Mouse (Mus musculus) forebrain, postnatal 0 days (tissue): ENCODE measurements around the gene Olfr1506. TPM values are rescaled to one million over a fixed set of nuclear protein-coding genes. Genes with fewer than 3 reads are reported as not detected.
"Not testable (repeated sequence)": the region's sequence is repeated elsewhere in the genome, so short reads cannot be mapped to it uniquely, and the experiment has no call there.

Experiments
- ATAC-seq: fragments of 200-750 bp; cut with Nextera tagmentation; 2 replicates; pipeline ENCODE4 v1.8.0; 2017; ENCODE audit warnings: mild to moderate bottlenecking, moderate library complexity
- DNase-seq: peaks from one replicate; pipeline ENCODE4 v3.0.0-alpha.2; 2015
- H3K27ac ChIP-seq: fragments of 300-500 bp; sonication (generic); 2 replicates; pipeline ENCODE4 v1.5.1; 2014; ENCODE audit warnings: low read depth, mild to moderate bottlenecking, antibody characterized with exemption, low read length, moderate library complexity, mixed read lengths
- H3K27me3 ChIP-seq: fragments of 300-500 bp; sonication (generic); 2 replicates; pipeline ENCODE4 v1.6.1; 2014; ENCODE audit warnings: mild to moderate bottlenecking, low read length, mixed read lengths; ENCODE audit not compliant: insufficient read depth
- H3K36me3 ChIP-seq: fragments of 300-500 bp; sonication (generic); 2 replicates; pipeline ENCODE4 v1.6.1; 2014; ENCODE audit warnings: mild to moderate bottlenecking, moderate library complexity; ENCODE audit not compliant: insufficient read depth
- H3K4me1 ChIP-seq: fragments of 300-500 bp; sonication (generic); 2 replicates; pipeline ENCODE4 v1.6.1; 2014; ENCODE audit warnings: antibody characterized with exemption; ENCODE audit not compliant: insufficient read depth
- H3K4me2 ChIP-seq: fragments of 300-500 bp; sonication (generic); 2 replicates; pipeline ENCODE4 v1.6.1; 2014; ENCODE audit warnings: low read depth, mild to moderate bottlenecking, moderate library complexity
- H3K4me3 ChIP-seq: fragments of 300-500 bp; sonication (generic); 2 replicates; pipeline ENCODE4 v1.5.1; 2014; ENCODE audit warnings: low read depth, low read length, mixed read lengths
- H3K9ac ChIP-seq: fragments of 300-500 bp; sonication (generic); 2 replicates; pipeline ENCODE4 v1.6.1; 2014; ENCODE audit warnings: mild to moderate bottlenecking
- H3K9me3 ChIP-seq: fragments of 300-500 bp; sonication (generic); 2 replicates; pipeline ENCODE4 v1.6.1; 2016; ENCODE audit warnings: low read length
- CTCF ChIP-seq: sonication (generic); IDR thresholded peaks from 2 replicates; pipeline ENCODE4 v1.5.1; 2016; ENCODE audit warnings: antibody characterized with exemption, control low read depth, low read depth
- WGBS: fragments of 180-500 bp; shearing (Covaris S2); extraction: QIAGEN DNeasy Blood & Tissue Kit; methylation state at CpG from one replicate; pipeline ENCODE4 v1.1.7; 2014; 5-methylcytosine and 5-hydroxymethylcytosine counted together
- polyA plus RNA-seq: library from polyadenylated mRNA; unstranded; fragments of >200 nt; fragmentation: Nextera tagmentation; extraction: Ambion mirVana; gene quantifications from 2 replicates; pipeline ENCODE4 v1.2.1, GENCODE M21; 2015
- total RNA-seq: library from RNA; depleted of rRNA; stranded (reverse); fragments of >200 nt; gene quantifications from 2 replicates; pipeline ENCODE4 v1.2.3, GENCODE M21; 2014; rRNA removed

Gene Olfr1506
- total RNA-seq (not detected in 2 replicates), polyA plus RNA-seq (not detected in 2 replicates)

- not testable (repeated sequence) for H3K9ac ChIP-seq, ATAC-seq, H3K4me3 ChIP-seq, DNase-seq, H3K27ac ChIP-seq, H3K27me3 ChIP-seq, H3K9me3 ChIP-seq, H3K36me3 ChIP-seq, H3K4me1 ChIP-seq, H3K4me2 ChIP-seq
- no CpG with 5 or more reads among the region's 6 CpGs for WGBS
Measured at GRCm38 (mm10) chr2:90224393-90224792, at the start of gene Olfr1506. Olfr1506 (minus strand) TSS chr2:90224493.

GRCm38 (mm10) chr2:90270932-90271331, 46.6 kb upstream of the Olfr1506 start, which contains the start of gene Olfr1271:
Olfr1271 (minus strand) TSS chr2:90271032.
- no peak for ATAC-seq
- H3K27ac ChIP-seq: no peak within 1 kb of the TSS
- H3K4me3 ChIP-seq: no peak within 1 kb of the TSS
- no peaks in the 10 kb centered on the region for H3K36me3 ChIP-seq
- no peaks in the 10 kb centered on the region for H3K9me3 ChIP-seq
- no peak within 1 kb of the TSS for H3K9ac ChIP-seq
- H3K27me3 ChIP-seq: no peaks in the 10 kb centered on the region
- TF ChIP-seq CTCF: no peak
- no peaks in the 10 kb centered on the region for H3K4me1 ChIP-seq
- no peak for DNase-seq
- no peak within 1 kb of the TSS for H3K4me2 ChIP-seq
- WGBS: 96% methylated on average over 2 of the region's 2 CpGs

GRCm38 (mm10) chr2:90257492-90257891, 33.2 kb upstream of the Olfr1506 start, which contains the start of gene Olfr142:
Olfr142 (minus strand) TSS chr2:90257592.
- no peak for ATAC-seq
- 96% methylated on average over 4 of the region's 4 CpGs for WGBS
- TF ChIP-seq CTCF: no peak

GRCm38 (mm10) chr2:90199606-90200005, 24.7 kb downstream of the Olfr1506 start:
- not testable (repeated sequence) for H3K9ac ChIP-seq, H3K4me2 ChIP-seq, H3K27ac ChIP-seq, ATAC-seq, H3K4me3 ChIP-seq, DNase-seq, H3K27me3 ChIP-seq, H3K9me3 ChIP-seq, H3K36me3 ChIP-seq, H3K4me1 ChIP-seq
- WGBS: no CpG with 5 or more reads among the region's 4 CpGs

More at GRCm38 (mm10) chr2:90257492-90257891, 33.2 kb upstream of the Olfr1506 start, which contains the start of gene Olfr142:
- no peak within 1 kb of the TSS for H3K4me3 ChIP-seq
- no peaks in the 10 kb centered on the region for H3K27me3 ChIP-seq
- H3K27ac ChIP-seq: no peak within 1 kb of the TSS
- H3K9ac ChIP-seq: no peak within 1 kb of the TSS
- no peaks in the 10 kb centered on the region for H3K36me3 ChIP-seq
- H3K4me2 ChIP-seq: no peak within 1 kb of the TSS
- no peaks in the 10 kb centered on the region for H3K9me3 ChIP-seq
- no peaks in the 10 kb centered on the region for H3K4me1 ChIP-seq
- DNase-seq: no peak

DNA sequence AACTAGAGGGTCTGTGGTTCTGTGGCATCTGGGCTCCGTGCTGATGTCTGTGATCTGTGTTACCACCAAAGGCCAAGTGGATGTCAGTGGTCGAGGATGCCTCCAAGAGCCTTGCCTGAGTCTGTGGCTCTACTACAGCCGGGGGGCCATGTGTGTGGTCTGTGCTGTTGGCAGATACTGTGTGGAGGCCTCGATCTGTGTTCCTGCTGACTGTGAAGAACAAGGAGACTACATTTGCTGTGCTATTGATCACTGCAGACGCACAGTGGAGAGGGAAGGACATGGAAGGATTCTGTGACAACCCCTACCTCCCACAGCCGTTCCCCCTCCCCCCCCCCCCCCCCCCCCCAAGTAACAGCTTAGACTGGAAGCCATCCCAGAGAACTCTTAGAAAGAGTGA, 29.0 kb downstream of the Olfr1506 start:
- H3K27ac ChIP-seq, H3K27me3 ChIP-seq, H3K4me1 ChIP-seq, DNase-seq, ATAC-seq, H3K9me3 ChIP-seq, H3K4me3 ChIP-seq, H3K36me3 ChIP-seq, H3K4me2 ChIP-seq, H3K9ac ChIP-seq: not testable (repeated sequence)
- WGBS: no CpG with 5 or more reads among the region's 6 CpGs

GRCm38 (mm10) chr2:90194750-90195149, 29.5 kb downstream of the Olfr1506 start:
- WGBS: no CpG with 5 or more reads among the region's 3 CpGs
- peak; percentile 55 for ATAC-seq
- H3K4me1 ChIP-seq, DNase-seq, H3K9me3 ChIP-seq, H3K27ac ChIP-seq, H3K4me2 ChIP-seq, H3K36me3 ChIP-seq, H3K9ac ChIP-seq, H3K27me3 ChIP-seq, H3K4me3 ChIP-seq: not testable (repeated sequence)

DNA sequence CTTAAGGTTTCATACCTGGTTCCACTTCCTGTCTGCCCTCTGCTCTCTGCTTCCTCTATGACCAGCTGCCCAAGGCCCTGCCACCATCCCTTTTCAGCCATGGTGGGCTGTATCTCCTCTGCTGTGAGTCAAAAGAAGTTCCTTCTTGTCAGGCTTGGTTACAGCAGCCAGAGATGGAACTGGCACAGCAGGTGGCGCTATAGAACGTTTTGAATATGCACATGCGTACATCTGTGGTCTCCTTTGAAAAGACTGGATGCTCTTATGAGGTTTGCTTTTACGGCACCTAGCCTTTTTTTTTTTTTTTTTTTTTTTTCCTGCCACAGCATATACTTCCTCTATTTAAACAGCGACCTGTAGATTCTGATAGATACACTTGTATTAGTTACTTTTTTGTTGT, 37.2 kb downstream of the Olfr1506 start:
- H3K9me3 ChIP-seq, H3K4me1 ChIP-seq, DNase-seq, ATAC-seq, H3K4me2 ChIP-seq, H3K36me3 ChIP-seq, H3K9ac ChIP-seq, H3K4me3 ChIP-seq, H3K27me3 ChIP-seq, H3K27ac ChIP-seq: not testable (repeated sequence)
- no CpG with 5 or more reads among the region's 5 CpGs for WGBS

DNA sequence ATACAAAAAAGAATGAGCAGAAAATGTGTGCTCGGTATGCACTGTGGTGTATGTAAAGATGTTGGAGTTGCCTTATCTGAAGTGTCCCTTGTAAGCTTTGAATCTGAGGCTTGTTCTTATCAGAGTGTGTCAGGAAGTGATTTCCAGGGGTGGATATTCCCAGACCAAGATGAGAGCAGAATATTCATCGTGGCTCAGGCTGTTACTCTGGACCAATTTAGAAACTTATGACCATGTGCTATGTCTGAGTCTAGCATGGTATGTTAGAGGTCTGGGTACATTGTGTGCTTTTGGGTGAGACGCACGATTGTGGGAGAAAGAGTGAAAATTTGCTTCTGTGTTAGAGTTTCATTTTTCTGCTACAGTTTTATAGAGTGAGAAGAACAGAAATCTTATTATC, 38.2 kb downstream of the Olfr1506 start:
- not testable (repeated sequence) for H3K36me3 ChIP-seq, H3K4me3 ChIP-seq, H3K9me3 ChIP-seq, H3K9ac ChIP-seq, H3K4me2 ChIP-seq, H3K4me1 ChIP-seq, H3K27me3 ChIP-seq, H3K27ac ChIP-seq, DNase-seq
- no CpG with 5 or more reads among the region's 4 CpGs for WGBS
- ATAC-seq: peak; percentile 60; the same call in 1 of the 2 replicates

Other genes with a start within 250 kb of the Olfr1506 start
- gene Olfr1261, start 233.3 kb downstream of the Olfr1506 start, total RNA-seq: not detected in 2 replicates
- gene Olfr1261, start 233.3 kb downstream of the Olfr1506 start, polyA plus RNA-seq: not detected in 2 replicates
- not detected in 2 replicates for gene Olfr1262, start 224.3 kb downstream of the Olfr1506 start, total RNA-seq
- not detected in 2 replicates for gene Olfr1262, start 224.3 kb downstream of the Olfr1506 start, polyA plus RNA-seq
- not detected in 2 replicates for gene Olfr1263, start 212.4 kb downstream of the Olfr1506 start, total RNA-seq
- gene Olfr1263, start 212.4 kb downstream of the Olfr1506 start, polyA plus RNA-seq: not detected in 2 replicates
- not detected in 2 replicates for gene Olfr1264, start 198.9 kb downstream of the Olfr1506 start, total RNA-seq
- not detected in 2 replicates for gene Olfr1264, start 198.9 kb downstream of the Olfr1506 start, polyA plus RNA-seq
- not detected in 2 replicates for gene Olfr1265, start 189.2 kb downstream of the Olfr1506 start, total RNA-seq
- not detected in 2 replicates for gene Olfr1265, start 189.2 kb downstream of the Olfr1506 start, polyA plus RNA-seq
- not detected in 2 replicates for gene Olfr140, start 160.9 kb downstream of the Olfr1506 start, total RNA-seq
- gene Olfr140, start 160.9 kb downstream of the Olfr1506 start, polyA plus RNA-seq: not detected in 2 replicates
- gene Olfr1269, start 103.1 kb downstream of the Olfr1506 start, total RNA-seq: not detected in 2 replicates
- not detected in 2 replicates for gene Olfr1269, start 103.1 kb downstream of the Olfr1506 start, polyA plus RNA-seq
- gene Olfr32, start 82.2 kb downstream of the Olfr1506 start, total RNA-seq: not detected in 2 replicates
- gene Olfr32, start 82.2 kb downstream of the Olfr1506 start, polyA plus RNA-seq: not detected in 2 replicates
- not detected in 2 replicates for gene Olfr1270, start 71.4 kb downstream of the Olfr1506 start, total RNA-seq
- gene Olfr1270, start 71.4 kb downstream of the Olfr1506 start, polyA plus RNA-seq: not detected in 2 replicates
- not detected in 2 replicates for gene Olfr142, start 33.1 kb upstream of the Olfr1506 start, total RNA-seq
- not detected in 2 replicates for gene Olfr142, start 33.1 kb upstream of the Olfr1506 start, polyA plus RNA-seq
- not detected in 2 replicates for gene Olfr1271, start 46.5 kb upstream of the Olfr1506 start, total RNA-seq
- not detected in 2 replicates for gene Olfr1271, start 46.5 kb upstream of the Olfr1506 start, polyA plus RNA-seq
- not detected in 2 replicates for gene Olfr1272, start 68.3 kb upstream of the Olfr1506 start, total RNA-seq
- not detected in 2 replicates for gene Olfr1272, start 68.3 kb upstream of the Olfr1506 start, polyA plus RNA-seq
- gene Gm13769, start 97.7 kb upstream of the Olfr1506 start, total RNA-seq: not detected in 2 replicates
- gene Gm13769, start 97.7 kb upstream of the Olfr1506 start, polyA plus RNA-seq: not detected in 2 replicates
- gene Olfr1274-ps, start 174.2 kb upstream of the Olfr1506 start, total RNA-seq: not detected in 2 replicates
- not detected in 2 replicates for gene Olfr1274-ps, start 174.2 kb upstream of the Olfr1506 start, polyA plus RNA-seq